Mouse (Mus musculus) heart, embryonic 13.5 days (tissue): ENCODE measurements around the gene Tfe3. TPM values are rescaled to one million over a fixed set of nuclear protein-coding genes. Genes with fewer than 3 reads are reported as not detected.
"Not testable (repeated sequence)": the region's sequence is repeated elsewhere in the genome, so short reads cannot be mapped to it uniquely, and the experiment has no call there.

ENCODE experiments used
- ATAC-seq: fragments of 200-750 bp; cut with Nextera tagmentation; 2 replicates; pipeline ENCODE4 v1.8.0; 2017; ENCODE audit warnings: moderate TSS enrichment; ENCODE audit not compliant: insufficient number of reproducible peaks, low FRiP score, low TSS enrichment; ENCODE audit errors: extremely low read depth
- H3K27ac ChIP-seq: fragments of 300-500 bp; sonication (generic); replicated peaks from 2 replicates; pipeline ENCODE4 v1.5.1; 2015; ENCODE audit warnings: moderate library complexity, mild to moderate bottlenecking, inconsistent platforms
- H3K27me3 ChIP-seq: fragments of 300-500 bp; sonication (generic); replicated peaks from 2 replicates; pipeline ENCODE4 v1.6.1; 2015; ENCODE audit warnings: mild to moderate bottlenecking, inconsistent platforms
- H3K36me3 ChIP-seq: fragments of 300-500 bp; sonication (generic); 2 replicates; pipeline ENCODE4 v1.6.1; 2015; ENCODE audit warnings: mild to moderate bottlenecking, inconsistent platforms
- H3K4me1 ChIP-seq: fragments of 300-500 bp; sonication (generic); 2 replicates; pipeline ENCODE4 v1.6.1; 2015; ENCODE audit warnings: inconsistent platforms
- H3K4me2 ChIP-seq: fragments of 300-500 bp; sonication (generic); 2 replicates; pipeline ENCODE4 v1.6.1; 2015; ENCODE audit warnings: inconsistent platforms, mild to moderate bottlenecking, moderate library complexity
- H3K4me3 ChIP-seq: fragments of 300-500 bp; sonication (generic); 2 replicates; pipeline ENCODE4 v1.5.1; 2015; ENCODE audit warnings: moderate library complexity, mild to moderate bottlenecking, inconsistent platforms
- H3K9ac ChIP-seq: fragments of 300-500 bp; sonication (generic); 2 replicates; pipeline ENCODE4 v1.6.1; 2015; ENCODE audit warnings: inconsistent platforms, mild to moderate bottlenecking, moderate library complexity
- H3K9me3 ChIP-seq: fragments of 300-500 bp; sonication (generic); 2 replicates; pipeline ENCODE4 v1.6.1; 2016; ENCODE audit warnings: inconsistent platforms
- WGBS: fragments of 180-500 bp; shearing (Covaris S2); methylation state at CpG from one replicate; pipeline ENCODE4 v1.1.7; 2015; ENCODE audit warnings: mixed read lengths; 5-methylcytosine and 5-hydroxymethylcytosine counted together
- polyA plus RNA-seq: library from polyadenylated mRNA; unstranded; fragments of >200 nt; fragmentation: Nextera tagmentation; extraction: Ambion mirVana; gene quantifications from 2 replicates; pipeline ENCODE4 v1.2.1, GENCODE M21; 2015

Tfe3 gene
- polyA plus RNA-seq, 1 experiment from 2014 or later = 16.3 TPM

GRCm38 (mm10) chrX:7778450-7779244 is 16.3 kb downstream of the Tfe3 start:
- no peak overlapping the region for H3K9ac ChIP-seq
- no peaks in the 10 kb centered on the region for H3K9me3 ChIP-seq
- no peak overlapping the region for H3K4me3 ChIP-seq
- no peak overlapping the region for H3K4me2 ChIP-seq
- H3K27ac ChIP-seq = no peak overlapping the region
- no peaks in the 10 kb centered on the region for H3K4me1 ChIP-seq
- no peaks in the 10 kb centered on the region for H3K27me3 ChIP-seq
- H3K36me3 ChIP-seq = peaks cover 10% of the 10 kb centered on the region
- ATAC-seq = no peak; the same call in 1 of the 2 replicates
- WGBS = 61% methylated on average over 7 of the region's 7 CpGs

GRCm38 (mm10) chrX:7779294-7779693 is 16.9 kb downstream of the Tfe3 start:
- 0 out of 2 replicates have a peak, but pooled peaks cover 4% of the 10 kb centered on the region for H3K36me3 ChIP-seq
- no peak overlapping the region for H3K4me2 ChIP-seq
- H3K4me3 ChIP-seq = no peak overlapping the region
- no peak for ATAC-seq
- H3K9me3 ChIP-seq = no peaks in the 10 kb centered on the region
- H3K27ac ChIP-seq = no peak overlapping the region
- 9% methylated on average over 3 of the region's 3 CpGs for WGBS
- H3K27me3 ChIP-seq = no peaks in the 10 kb centered on the region
- no peaks in the 10 kb centered on the region for H3K4me1 ChIP-seq
- no peak overlapping the region for H3K9ac ChIP-seq

- H3K9me3 ChIP-seq = no peaks in the 10 kb centered on the region
- H3K27me3 ChIP-seq = no peaks in the 10 kb centered on the region
- 75% methylated on average over 4 of the region's 4 CpGs for WGBS
- no peak overlapping the region for H3K27ac ChIP-seq
- H3K36me3 ChIP-seq = no peaks in the 10 kb centered on the region
- no peak for ATAC-seq
- H3K9ac ChIP-seq = no peak overlapping the region
- no peaks in the 10 kb centered on the region for H3K4me1 ChIP-seq
- H3K4me2 ChIP-seq = no peak overlapping the region
- H3K4me3 ChIP-seq = no peak overlapping the region
These were observed 20.3 kb downstream of the Tfe3 start for GRCm38 (mm10) chrX:7782603-7783092.

GRCm38 (mm10) chrX:7789542-7790136 is 27.3 kb downstream of the Tfe3 start, which contains the start of gene Gripap1:
TSS of gene Gripap1 (plus strand) at chrX:7789765.
- H3K27me3 ChIP-seq = no peaks in the 10 kb centered on the region
- peak within 1 kb of the TSS; percentile 81 for H3K9ac ChIP-seq
- H3K4me2 ChIP-seq = peak within 1 kb of the TSS; percentile 70
- peak; percentile 58; the same call in 1 of the 2 replicates for ATAC-seq
- H3K9me3 ChIP-seq = no peaks in the 10 kb centered on the region
- peaks cover 6% of the 10 kb centered on the region; the same call in 1 of the 2 replicates for H3K4me1 ChIP-seq
- peak within 1 kb of the TSS; percentile 67 for H3K4me3 ChIP-seq
- WGBS = 9% methylated on average over 24 of the region's 24 CpGs
- H3K27ac ChIP-seq = no peak within 1 kb of the TSS
- H3K36me3 ChIP-seq = peaks cover 10% of the 10 kb centered on the region; the same call in 1 of the 2 replicates

DNA sequence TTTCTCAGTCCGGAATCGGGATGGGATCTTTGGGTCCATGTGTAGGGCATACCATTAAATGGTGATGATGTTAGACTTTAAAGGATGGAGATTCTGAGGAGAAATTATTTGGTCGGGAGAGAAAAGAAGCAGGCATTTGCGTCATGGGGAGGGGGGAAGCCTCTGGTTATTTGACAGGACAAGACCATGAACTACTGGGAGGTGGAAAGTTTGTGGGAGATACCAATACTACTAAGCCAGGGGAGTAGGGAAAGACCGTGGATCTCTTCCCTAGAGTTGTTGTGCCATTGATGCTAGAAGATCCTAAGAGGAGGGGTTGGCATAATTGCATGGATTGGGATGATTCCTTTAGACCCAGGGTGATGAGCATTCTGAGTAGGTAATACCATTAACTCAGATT is 27.9 kb downstream of the Tfe3 start:
- H3K9me3 ChIP-seq = no peaks in the 10 kb centered on the region
- no peaks in the 10 kb centered on the region for H3K27me3 ChIP-seq
- H3K27ac ChIP-seq = no peak overlapping the region
- peaks cover 6% of the 10 kb centered on the region; the same call in 1 of the 2 replicates for H3K4me1 ChIP-seq
- H3K9ac ChIP-seq = peak overlapping the region; percentile 81
- WGBS = 17% methylated on average over 5 of the region's 5 CpGs
- peak overlapping the region; percentile 70 for H3K4me2 ChIP-seq
- peak overlapping the region; percentile 67 for H3K4me3 ChIP-seq
- no peak for ATAC-seq
- H3K36me3 ChIP-seq = peaks cover 10% of the 10 kb centered on the region; the same call in 1 of the 2 replicates

GRCm38 (mm10) chrX:7793361-7793760 is 31.0 kb downstream of the Tfe3 start:
- H3K9ac ChIP-seq = no peak overlapping the region
- no peak overlapping the region for H3K4me3 ChIP-seq
- no peaks in the 10 kb centered on the region for H3K27me3 ChIP-seq
- WGBS = 38% methylated on average over 3 of the region's 3 CpGs
- no peaks in the 10 kb centered on the region for H3K9me3 ChIP-seq
- H3K27ac ChIP-seq = no peak overlapping the region
- H3K36me3 ChIP-seq = peaks cover 15% of the 10 kb centered on the region
- no peak for ATAC-seq
- H3K4me2 ChIP-seq = no peak overlapping the region
- H3K4me1 ChIP-seq = peaks cover 6% of the 10 kb centered on the region; the same call in 1 of the 2 replicates

DNA sequence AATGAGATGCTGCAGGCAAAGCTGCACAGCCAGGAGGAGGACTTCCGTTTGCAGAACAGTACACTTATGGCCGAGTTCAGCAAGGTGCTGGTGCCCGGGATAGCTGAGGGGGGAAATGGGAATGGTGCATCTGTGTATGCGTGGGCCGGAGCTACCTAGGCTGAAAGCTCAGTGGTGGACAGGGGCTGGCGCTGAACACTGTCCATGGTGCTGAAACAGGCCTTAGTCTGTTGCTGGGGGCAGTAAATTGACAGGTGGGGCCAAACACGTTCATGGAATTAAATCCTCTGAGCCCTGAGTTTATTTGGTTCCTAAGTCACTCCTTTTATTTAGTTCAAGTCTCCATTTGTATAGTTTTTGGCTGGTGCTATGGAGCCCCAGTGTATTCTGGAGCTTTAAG is 32.7 kb downstream of the Tfe3 start:
- no peak overlapping the region for H3K27ac ChIP-seq
- H3K9ac ChIP-seq = no peak overlapping the region
- no peak overlapping the region for H3K4me3 ChIP-seq
- peaks cover 6% of the 10 kb centered on the region; the same call in 1 of the 2 replicates for H3K4me1 ChIP-seq
- ATAC-seq = no peak
- peaks cover 24% of the 10 kb centered on the region for H3K36me3 ChIP-seq
- H3K4me2 ChIP-seq = no peak overlapping the region
- no peaks in the 10 kb centered on the region for H3K27me3 ChIP-seq
- no peaks in the 10 kb centered on the region for H3K9me3 ChIP-seq
- 7% methylated on average over 7 of the region's 7 CpGs for WGBS

DNA sequence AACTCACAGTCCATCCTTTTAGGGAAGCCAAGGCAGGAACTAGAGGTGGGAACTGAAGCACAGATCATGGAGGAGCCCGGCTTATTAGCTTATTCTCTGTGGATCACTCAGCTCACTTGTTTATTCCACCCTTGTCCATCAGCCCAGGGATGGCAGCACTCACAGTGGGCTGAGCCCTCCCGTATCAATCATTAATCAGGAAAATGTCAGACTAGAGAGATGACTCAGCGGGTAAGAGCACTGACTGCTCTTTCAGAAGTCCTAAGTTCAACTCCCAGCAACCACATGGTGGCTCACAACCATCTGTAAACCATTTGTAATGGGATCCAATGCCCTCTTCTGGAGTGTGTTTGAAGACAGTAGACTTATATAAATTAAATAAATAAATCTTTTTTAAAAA is 35.0 kb downstream of the Tfe3 start:
- WGBS = 77% methylated on average over 3 of the region's 3 CpGs

DNA sequence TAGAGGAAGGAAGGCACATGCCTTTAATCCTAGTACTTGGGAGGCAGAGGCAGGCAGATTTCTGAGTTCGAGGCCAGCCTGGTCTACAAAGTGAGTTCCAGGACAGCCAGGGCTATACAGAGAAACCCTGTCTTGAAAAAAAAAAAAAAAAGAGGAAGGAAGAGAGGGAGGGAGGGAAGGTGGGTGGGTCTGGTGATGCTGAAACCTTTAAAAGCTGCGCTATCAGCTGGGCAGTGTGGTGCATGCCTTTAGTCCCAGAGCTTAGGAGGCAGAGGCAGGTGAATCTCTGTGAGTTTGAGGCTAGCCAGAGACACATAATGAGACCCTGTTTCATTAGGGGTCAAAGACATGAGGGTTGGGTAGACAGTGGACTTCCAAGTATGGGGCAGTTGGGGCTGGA is 39.8 kb downstream of the Tfe3 start:
- H3K4me3 ChIP-seq, H3K9me3 ChIP-seq, ATAC-seq, H3K4me1 ChIP-seq, H3K27me3 ChIP-seq, H3K27ac ChIP-seq, H3K9ac ChIP-seq, H3K4me2 ChIP-seq: not testable (repeated sequence)
- WGBS = 91% methylated on average over 2 of the region's 2 CpGs
- peaks cover 63% of the 10 kb centered on the region for H3K36me3 ChIP-seq

More for the DNA sequence above, 35.0 kb downstream of the Tfe3 start:
- H3K36me3 ChIP-seq = peaks cover 43% of the 10 kb centered on the region
- H3K27ac ChIP-seq = no peak overlapping the region
- H3K4me3 ChIP-seq = no peak overlapping the region
- no peaks in the 10 kb centered on the region for H3K27me3 ChIP-seq
- no peak overlapping the region for H3K4me2 ChIP-seq
- no peak for ATAC-seq
- no peaks in the 10 kb centered on the region for H3K9me3 ChIP-seq
- H3K4me1 ChIP-seq = no peaks in the 10 kb centered on the region
- no peak overlapping the region for H3K9ac ChIP-seq

DNA sequence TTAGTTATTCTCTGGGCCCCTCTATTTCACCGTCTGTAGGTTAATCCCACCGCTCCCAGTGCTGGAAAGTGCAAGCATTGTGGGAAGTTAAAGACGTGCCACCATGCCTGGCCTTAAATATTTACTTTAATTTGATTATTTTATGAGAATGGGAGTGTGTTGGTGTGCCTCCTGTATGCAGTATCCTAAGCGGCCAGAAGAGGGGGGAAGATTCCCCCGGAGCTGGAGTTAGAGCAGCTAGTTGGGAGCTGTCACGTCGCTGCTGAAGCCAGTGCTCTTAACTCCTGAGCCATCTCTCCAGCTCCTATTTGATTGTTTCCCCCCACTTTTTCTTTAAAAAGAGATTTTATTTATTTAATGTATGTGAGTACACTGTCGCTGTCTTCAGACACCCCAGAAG is 52.7 kb downstream of the Tfe3 start:
- not testable (repeated sequence) for H3K9ac ChIP-seq, H3K4me2 ChIP-seq, H3K4me3 ChIP-seq, ATAC-seq, H3K9me3 ChIP-seq, H3K4me1 ChIP-seq, H3K27ac ChIP-seq, H3K27me3 ChIP-seq
- H3K36me3 ChIP-seq = peaks cover 74% of the 10 kb centered on the region
- 44% methylated on average over 8 of the region's 8 CpGs for WGBS

DNA sequence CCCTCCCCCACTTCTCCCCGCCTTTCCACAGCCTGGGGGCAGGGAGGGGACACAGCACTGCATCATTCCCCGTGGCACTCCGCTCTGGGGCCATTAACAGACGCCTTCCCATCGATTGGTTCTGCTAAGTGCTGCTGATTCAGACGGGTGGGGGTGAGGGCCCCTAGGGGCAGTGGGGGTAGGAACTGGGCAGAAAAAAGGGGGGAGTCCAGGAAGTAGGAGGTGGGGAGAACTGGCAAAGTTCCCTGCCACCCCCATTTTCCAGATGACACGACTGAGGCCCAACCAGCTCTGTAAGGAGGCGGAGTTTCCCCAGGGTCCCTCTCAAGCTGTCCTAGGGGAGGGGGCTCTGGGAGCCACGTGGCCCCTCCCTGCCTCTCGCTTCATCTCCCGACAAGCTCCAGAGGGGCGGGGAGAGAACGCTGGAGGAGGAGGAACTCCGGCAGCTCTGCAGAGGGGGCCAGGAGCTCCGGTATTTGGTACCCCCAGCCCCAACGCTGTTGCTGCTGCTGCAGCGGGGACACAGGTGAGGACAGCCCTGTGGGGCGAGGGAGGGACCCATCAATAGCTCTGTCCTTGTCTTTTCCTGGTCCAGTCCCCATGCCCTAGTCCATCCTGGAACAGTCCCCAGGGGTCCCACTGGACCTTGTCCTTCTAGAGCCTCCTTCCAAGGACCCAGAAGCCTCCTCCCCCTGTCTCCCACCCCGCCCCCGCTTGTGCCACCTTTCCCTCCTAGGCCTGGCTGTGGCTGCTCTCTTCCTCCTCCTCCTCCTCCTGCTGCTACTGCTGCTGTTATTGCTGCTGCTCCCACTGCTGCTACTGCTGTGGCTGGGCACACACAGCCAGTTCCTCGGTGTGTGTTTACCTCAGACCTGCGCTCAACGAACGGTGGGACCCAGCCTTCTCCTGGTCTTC is 59.8 kb downstream of the Tfe3 start, which contains the start of gene Kcnd1:
Kcnd1 (plus strand) TSS at position 425 of the 915 bp plus-strand sequence.
- no peaks in the 10 kb centered on the region for H3K27me3 ChIP-seq
- H3K9me3 ChIP-seq = no peaks in the 10 kb centered on the region
- 11% methylated on average over 20 of the region's 24 CpGs for WGBS
- peak within 1 kb of the TSS; percentile 53 for H3K4me3 ChIP-seq
- ATAC-seq = peak; percentile 25; the same call in 1 of the 2 replicates
- H3K4me1 ChIP-seq = peaks cover 7% of the 10 kb centered on the region
- H3K4me2 ChIP-seq = peak within 1 kb of the TSS; percentile 75
- H3K27ac ChIP-seq = no peak within 1 kb of the TSS
- H3K36me3 ChIP-seq = peaks cover 25% of the 10 kb centered on the region
- H3K9ac ChIP-seq = peak within 1 kb of the TSS; percentile 74
